Mouse (Mus musculus): ENCODE results near the gene Acot6.

GRCm38 (mm10) chr12:84148622-84149012, 48.2 kb downstream of the Acot6 start:
- no peak for TF ChIP-seq USF1 (IDR thresholded peaks at IDR 0.05; ENCODE audit: low read depth, low read length)
- TF ChIP-seq CTCF (conservative IDR thresholded peaks at IDR 0.05 in 1 of 2, IDR thresholded peaks at IDR 0.05 in 1 of 2; ENCODE audit: low read depth in 2 of 2, low read length in 2 of 2), result no peak
- no peak for TF ChIP-seq POLR2A (IDR thresholded peaks at IDR 0.05; ENCODE audit: low read depth, low read length)
- TF ChIP-seq ZNF384 (IDR thresholded peaks at IDR 0.05; ENCODE audit: low read depth, low read length), result no peak
- TF ChIP-seq POLR2AphosphoS2 (IDR thresholded peaks at IDR 0.05; ENCODE audit: low read depth, low read length), result no peak
- no peak for TF ChIP-seq ZKSCAN1 (IDR thresholded peaks at IDR 0.05; ENCODE audit: borderline replicate concordance, low read depth, low read length)
- TF ChIP-seq CHD1 (IDR thresholded peaks at IDR 0.05; ENCODE audit: low read depth, low read length), result no peak
- no peak for TF ChIP-seq ZMIZ1 (IDR thresholded peaks at IDR 0.05; ENCODE audit: low read depth, low read length)
- no peak for TF ChIP-seq NRF1 (IDR thresholded peaks at IDR 0.05; ENCODE audit: low read depth, low read length)
- TF ChIP-seq EP300 (IDR thresholded peaks at IDR 0.05; ENCODE audit: low read length), result no peak
- TF ChIP-seq MEF2A (IDR thresholded peaks at IDR 0.05; ENCODE audit: borderline replicate concordance, low read depth, low read length), result no peak

Measured in CH12.LX (cell line).